Mouse (Mus musculus) heart, embryonic 16.5 days (tissue): Measurements from ENCODE around the gene Nrp1. TPM values are rescaled to one million over a fixed set of nuclear protein-coding genes. Genes with fewer than 3 reads are reported as not detected.

Experiments
- ATAC-seq: fragments of 200-750 bp; cut with Nextera tagmentation; replicated peaks from 2 replicates; pipeline ENCODE4 v1.8.0; 2017; ENCODE audit warnings: moderate number of reproducible peaks; ENCODE audit not compliant: insufficient read depth, low FRiP score; ENCODE audit errors: extremely low read depth
- H3K27ac ChIP-seq: fragments of 300-500 bp; sonication (generic); 2 replicates; pipeline ENCODE4 v1.5.1; 2014; ENCODE audit warnings: mild to moderate bottlenecking, low read length, control low read depth, moderate library complexity
- H3K27me3 ChIP-seq: fragments of 300-500 bp; sonication (generic); 2 replicates; pipeline ENCODE4 v1.6.1; 2014; ENCODE audit warnings: low read length, mixed read lengths; ENCODE audit not compliant: control insufficient read depth, insufficient read depth
- H3K36me3 ChIP-seq: fragments of 300-500 bp; sonication (generic); 2 replicates; pipeline ENCODE4 v1.6.1; 2014; ENCODE audit not compliant: control insufficient read depth, insufficient read depth
- H3K4me1 ChIP-seq: fragments of 300-500 bp; sonication (generic); 2 replicates; pipeline ENCODE4 v1.6.1; 2014; ENCODE audit warnings: low read length, mixed read lengths; ENCODE audit not compliant: control insufficient read depth, insufficient read depth
- H3K4me2 ChIP-seq: fragments of 300-500 bp; sonication (generic); 2 replicates; pipeline ENCODE4 v1.6.1; 2014; ENCODE audit warnings: low read depth, mild to moderate bottlenecking, control low read depth, low read length
- H3K4me3 ChIP-seq: fragments of 300-500 bp; sonication (generic); 2 replicates; pipeline ENCODE4 v1.5.1; 2014; ENCODE audit warnings: mild to moderate bottlenecking, control low read depth, low read length
- H3K9ac ChIP-seq: fragments of 300-500 bp; sonication (generic); 2 replicates; pipeline ENCODE4 v1.6.1; 2014; ENCODE audit warnings: low read length, control low read depth
- H3K9me3 ChIP-seq: fragments of 300-500 bp; sonication (generic); replicated peaks from 2 replicates; pipeline ENCODE4 v1.6.1; 2016; ENCODE audit warnings: low read length; ENCODE audit not compliant: control insufficient read depth
- WGBS: fragments of 180-500 bp; shearing (Covaris S2); extraction: QIAGEN DNeasy Blood & Tissue Kit; methylation state at CpG from one replicate; pipeline ENCODE4 v1.1.7; 2014; 5-methylcytosine and 5-hydroxymethylcytosine counted together
- polyA plus RNA-seq: library from polyadenylated mRNA; unstranded; fragments of >200 nt; fragmentation: Nextera tagmentation; extraction: Ambion mirVana; gene quantifications from 2 replicates; pipeline ENCODE4 v1.2.1, GENCODE M21; 2015

Gene Nrp1
- polyA plus RNA-seq, 1 experiment from 2014 or later: 159 TPM

DNA sequence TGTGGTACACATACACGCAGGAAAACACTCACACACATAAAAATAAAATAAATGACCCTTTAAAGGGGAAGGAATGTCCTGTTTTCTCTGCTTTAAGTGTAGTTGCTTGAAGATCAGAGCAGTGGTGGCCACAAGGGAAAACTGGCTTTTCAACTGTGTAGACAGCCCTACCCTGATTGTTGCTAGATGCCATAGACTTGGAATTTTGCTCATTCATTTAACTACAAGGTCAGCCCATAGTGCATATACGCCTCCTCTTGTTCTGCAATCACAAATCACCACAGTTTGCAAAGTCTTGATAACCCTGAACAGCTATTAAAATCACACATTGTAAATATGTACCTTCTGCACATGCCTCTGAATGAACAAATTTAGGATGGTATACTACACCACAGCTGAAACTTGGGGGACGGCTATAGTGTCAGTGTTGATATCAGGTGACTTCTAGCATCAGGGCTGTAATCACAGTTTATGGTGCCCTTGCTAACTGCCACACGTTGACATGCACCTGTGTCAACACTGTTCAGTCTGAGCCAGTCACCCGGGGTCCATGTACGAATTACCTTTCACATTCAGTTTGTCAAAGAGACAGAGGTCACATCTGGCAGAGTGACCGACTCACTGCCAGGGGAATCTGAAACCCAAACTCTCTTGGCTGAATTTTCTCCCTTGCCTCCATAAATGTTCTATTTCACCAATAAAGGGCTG lies 66.4 kb downstream of the Nrp1 start:
- Histone ChIP-seq H3K4me3 (no peak overlapping the region), H3K4me1 (no peaks in the 10 kb centered on the region), H3K9ac (no peak overlapping the region), H3K9me3 (no peaks in the 10 kb centered on the region), H3K36me3 (peaks cover 58% of the 10 kb centered on the region), H3K27ac (no peak overlapping the region), H3K4me2 (no peak overlapping the region), H3K27me3 (no peaks in the 10 kb centered on the region)
- no peak for ATAC-seq
- 75% methylated on average over 7 of the region's 7 CpGs for WGBS

DNA sequence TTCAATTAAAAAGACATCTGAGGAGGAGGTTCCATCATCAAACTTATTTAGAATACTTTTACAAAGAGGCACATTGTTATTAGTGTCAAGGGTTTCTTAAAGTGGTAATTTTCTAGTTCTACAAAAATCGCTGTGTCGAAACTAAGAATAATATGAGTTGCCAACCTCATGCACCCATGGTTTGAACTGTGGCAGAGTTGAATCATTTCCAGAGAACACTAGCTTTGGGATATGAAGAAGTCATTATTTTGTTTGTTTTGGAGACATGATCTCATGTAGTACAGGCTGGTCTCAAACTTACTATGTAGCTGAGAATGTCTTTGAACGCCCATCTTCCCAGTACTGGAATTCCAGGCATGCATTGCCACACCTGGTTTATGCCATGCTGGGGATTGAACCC lies 68.7 kb downstream of the Nrp1 start:
- 88% methylated on average over 3 of the region's 3 CpGs for WGBS
- Histone ChIP-seq H3K36me3 (peaks cover 45% of the 10 kb centered on the region), H3K27ac (no peak overlapping the region), H3K4me3 (no peak overlapping the region), H3K4me1 (no peaks in the 10 kb centered on the region), H3K9me3 (no peaks in the 10 kb centered on the region), H3K27me3 (no peaks in the 10 kb centered on the region), H3K4me2 (no peak overlapping the region), H3K9ac (no peak overlapping the region)
- ATAC-seq: no peak

DNA sequence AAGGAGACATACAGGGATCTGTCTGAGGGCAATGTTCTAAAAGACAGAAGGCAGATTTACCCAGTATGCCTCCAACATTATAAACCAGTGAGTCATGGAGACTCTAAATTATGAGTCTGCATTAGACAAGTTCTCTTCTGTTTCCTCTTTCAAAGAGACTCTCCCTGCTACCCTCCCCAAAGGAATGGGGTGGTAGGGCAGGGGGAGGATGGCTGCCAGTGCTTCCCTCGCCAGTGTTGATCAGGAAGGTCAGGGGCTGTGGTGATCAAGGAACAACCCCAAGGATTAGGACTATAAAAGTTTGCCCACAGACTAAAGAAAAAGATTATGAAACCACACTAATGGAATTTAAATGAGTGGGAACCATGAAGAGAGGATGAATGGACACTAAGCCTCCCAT lies 70.6 kb downstream of the Nrp1 start:
- Histone ChIP-seq H3K9ac (no peak overlapping the region), H3K36me3 (peaks cover 56% of the 10 kb centered on the region), H3K4me2 (no peak overlapping the region), H3K27me3 (no peaks in the 10 kb centered on the region), H3K9me3 (no peaks in the 10 kb centered on the region), H3K4me3 (no peak overlapping the region), H3K4me1 (no peaks in the 10 kb centered on the region), H3K27ac (no peak overlapping the region; the same call in 1 of the 2 replicates)
- ATAC-seq: no peak
- WGBS: 81% methylated on average over 1 of the region's 1 CpGs

- Histone ChIP-seq H3K27ac (no peak overlapping the region), H3K4me1 (peaks cover 3% of the 10 kb centered on the region; the same call in 1 of the 2 replicates), H3K9ac (no peak overlapping the region), H3K9me3 (no peaks in the 10 kb centered on the region), H3K36me3 (peaks cover 70% of the 10 kb centered on the region), H3K4me2 (no peak overlapping the region), H3K4me3 (no peak overlapping the region), H3K27me3 (no peaks in the 10 kb centered on the region)
- 76% methylated on average over 1 of the region's 1 CpGs for WGBS
- ATAC-seq: no peak
Observed at GRCm38 (mm10) chr8:128431082-128431481, 72.7 kb downstream of the Nrp1 start.

GRCm38 (mm10) chr8:128435749-128436148 lies 77.3 kb downstream of the Nrp1 start:
- Histone ChIP-seq H3K27ac (peak overlapping the region; percentile 79), H3K4me1 (peaks cover 13% of the 10 kb centered on the region; the same call in 1 of the 2 replicates), H3K4me2 (no peak overlapping the region), H3K9ac (no peak overlapping the region), H3K27me3 (no peaks in the 10 kb centered on the region), H3K36me3 (peaks cover 72% of the 10 kb centered on the region), H3K9me3 (no peaks in the 10 kb centered on the region), H3K4me3 (no peak overlapping the region)
- ATAC-seq: no peak
- WGBS: 55% methylated on average over 4 of the region's 4 CpGs

DNA sequence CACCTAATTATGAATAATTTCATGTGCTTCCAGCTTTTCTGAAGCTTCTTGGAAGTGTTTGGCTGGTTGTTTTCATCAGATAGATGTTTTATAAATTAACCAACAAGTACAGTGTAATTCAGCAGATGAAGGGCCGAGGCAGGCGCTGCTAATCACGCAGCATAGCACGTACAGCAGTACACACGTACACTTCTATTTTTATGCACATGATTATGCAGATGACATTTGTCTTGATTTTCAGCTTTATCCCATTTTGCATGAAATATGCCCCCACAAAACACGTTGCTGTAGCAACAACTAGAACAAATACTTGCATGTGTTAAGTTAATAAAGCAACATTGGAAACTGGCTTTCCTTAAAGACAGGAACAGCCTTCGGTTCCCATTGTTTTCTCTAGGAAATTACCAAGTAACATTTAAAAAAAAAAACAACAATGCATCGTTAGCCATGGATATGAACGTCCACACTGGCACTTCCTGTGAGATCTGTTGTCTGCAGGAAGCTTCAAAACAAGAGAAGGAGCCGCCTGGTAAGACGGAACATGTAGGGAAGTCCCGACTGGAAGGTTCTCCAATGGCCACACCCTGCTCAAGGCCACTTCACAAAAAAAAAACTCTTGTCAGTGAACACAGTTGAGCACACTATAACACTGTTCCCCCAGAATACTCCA lies 78.9 kb downstream of the Nrp1 start:
- Histone ChIP-seq H3K9ac (no peak overlapping the region), H3K4me1 (peaks cover 13% of the 10 kb centered on the region; the same call in 1 of the 2 replicates), H3K4me3 (no peak overlapping the region), H3K4me2 (no peak overlapping the region), H3K27me3 (no peaks in the 10 kb centered on the region), H3K36me3 (peaks cover 74% of the 10 kb centered on the region), H3K27ac (peak overlapping the region; percentile 79), H3K9me3 (no peaks in the 10 kb centered on the region)
- 0 out of 2 replicates have a peak, but pooled peaks have one; percentile 49 for ATAC-seq
- WGBS: 69% methylated on average over 12 of the region's 12 CpGs

GRCm38 (mm10) chr8:128441407-128441806 lies 83.0 kb downstream of the Nrp1 start:
- Histone ChIP-seq H3K4me2 (no peak overlapping the region), H3K9me3 (no peaks in the 10 kb centered on the region), H3K27ac (no peak overlapping the region), H3K27me3 (no peaks in the 10 kb centered on the region), H3K36me3 (peaks cover 59% of the 10 kb centered on the region), H3K4me1 (peaks cover 11% of the 10 kb centered on the region; the same call in 1 of the 2 replicates), H3K4me3 (no peak overlapping the region), H3K9ac (no peak overlapping the region)
- WGBS: 88% methylated on average over 1 of the region's 1 CpGs
- ATAC-seq: no peak

DNA sequence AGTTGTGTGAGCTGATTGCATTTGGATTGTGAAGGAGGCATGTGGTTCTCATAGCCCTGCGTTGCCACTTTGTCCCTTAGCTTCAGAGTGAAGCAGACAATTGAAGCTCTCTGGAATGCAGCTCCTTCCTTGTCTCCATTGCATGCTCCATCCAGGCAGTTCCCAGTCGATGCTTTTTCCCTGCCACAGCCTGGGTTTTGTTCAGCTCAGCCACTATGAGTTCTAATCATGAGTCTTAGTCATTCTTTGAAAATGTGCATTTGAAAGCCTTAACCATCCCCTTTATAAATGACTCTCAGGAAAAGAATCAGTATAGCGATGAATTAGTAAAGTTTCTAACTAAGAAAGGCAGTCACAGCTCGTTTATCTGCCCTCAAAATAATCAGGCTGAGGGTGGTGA lies 87.2 kb downstream of the Nrp1 start:
- no peak for ATAC-seq
- Histone ChIP-seq H3K9me3 (no peaks in the 10 kb centered on the region), H3K4me1 (peaks cover 6% of the 10 kb centered on the region), H3K36me3 (peaks cover 49% of the 10 kb centered on the region), H3K4me3 (no peak overlapping the region), H3K4me2 (no peak overlapping the region), H3K9ac (no peak overlapping the region), H3K27ac (no peak overlapping the region), H3K27me3 (no peaks in the 10 kb centered on the region)
- WGBS: 51% methylated on average over 4 of the region's 4 CpGs

GRCm38 (mm10) chr8:128446636-128447035 lies 88.2 kb downstream of the Nrp1 start:
- Histone ChIP-seq H3K9ac (no peak overlapping the region), H3K4me2 (no peak overlapping the region), H3K27ac (no peak overlapping the region), H3K9me3 (no peaks in the 10 kb centered on the region), H3K27me3 (no peaks in the 10 kb centered on the region), H3K36me3 (peaks cover 51% of the 10 kb centered on the region), H3K4me1 (peaks cover 11% of the 10 kb centered on the region), H3K4me3 (no peak overlapping the region)
- 76% methylated on average over 3 of the region's 3 CpGs for WGBS
- ATAC-seq: no peak
